Mouse (Mus musculus) liver, embryonic 14.5 days (tissue): ENCODE data around the gene Jade1.

ENCODE experiments used
- CTCF ChIP-seq: IDR thresholded peaks from 2 replicates; pipeline ENCODE4 v1.5.1; 2016; ENCODE audit warnings: antibody characterized with exemption, low read depth, control low read depth
- EP300 ChIP-seq: IDR thresholded peaks from 2 replicates; pipeline ENCODE4 v1.6.1; 2016; ENCODE audit warnings: antibody characterized with exemption, low read depth

- TF ChIP-seq CTCF (no peak), EP300 (no peak)
Measured at GRCm38 (mm10) chr3:41586917-41587316, 31.4 kb downstream of the Jade1 start.
